Mouse (Mus musculus): ENCODE measurements around the gene Ano10.

DNA sequence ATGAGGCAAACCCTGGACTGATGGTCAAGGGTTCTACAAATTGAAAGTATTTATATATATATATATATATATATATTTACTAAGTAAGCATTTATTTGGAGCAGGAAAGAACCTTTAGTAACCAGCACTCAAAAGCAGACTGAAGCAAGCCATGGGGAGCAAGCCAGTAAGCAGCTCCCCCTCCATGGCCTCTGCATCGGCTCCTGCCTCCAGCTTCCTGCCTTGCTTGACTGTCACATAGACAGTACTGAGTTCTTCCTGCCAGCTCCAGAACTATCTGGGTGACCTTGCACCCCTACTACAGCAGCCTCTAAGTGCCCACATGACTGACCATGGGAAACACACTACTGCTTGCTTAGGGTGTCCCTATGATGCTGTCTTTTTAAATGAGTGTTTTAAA, 141.7 kb downstream of the Ano10 start:
- no peak for TF ChIP-seq CTCF (IDR thresholded peaks at IDR 0.05; ENCODE audit: low read depth, low read length)
- no peak for TF ChIP-seq GATA1 (IDR thresholded peaks at IDR 0.05; ENCODE audit: borderline replicate concordance, low read length)
- TF ChIP-seq POLR2AphosphoS5 (IDR thresholded peaks at IDR 0.05; ENCODE audit: insufficient replicate concordance, low read depth, low read length) = no peak
- TF ChIP-seq TAL1 (conservative IDR thresholded peaks at IDR 0.05; ENCODE audit: low read depth, low read length) = no peak
- TF ChIP-seq GATA2 (IDR thresholded peaks at IDR 0.05; ENCODE audit: borderline replicate concordance, low read depth, low read length) = no peak

Measured in G1E (cell line).